Mouse (Mus musculus) testis, adult 2 months (tissue): ENCODE results near the gene Eif2ak4.

Experiments used
- CTCF ChIP-seq: fragments of 200-500 bp; IDR thresholded peaks from 2 replicates; pipeline ENCODE4 v1.5.1; 2012; ENCODE audit warnings: low read depth, mild to moderate bottlenecking, inconsistent platforms, low read length, moderate library complexity; ENCODE audit not compliant: control insufficient read depth, insufficient read depth, insufficient replicate concordance
- POLR2A ChIP-seq: fragments of 200-500 bp; IDR thresholded peaks from 2 replicates; pipeline ENCODE4 v1.6.1; 2012; ENCODE audit warnings: low read depth, mild to moderate bottlenecking, inconsistent platforms, low read length, moderate library complexity; ENCODE audit not compliant: control insufficient read depth

- TF ChIP-seq POLR2A (no peak), CTCF (no peak)
These were observed 111.8 kb downstream of the Eif2ak4 start for GRCm38 (mm10) chr2:118500191-118500590.
